Mouse (Mus musculus): ENCODE data around the gene Lrrc57.
A peak's percentile ranks its signal among the peaks of the same experiment; 100 is the strongest.
"Not testable (repeated sequence)": the region's sequence is repeated elsewhere in the genome, so short reads cannot be mapped to it uniquely, and the experiment has no call there.

The Lrrc57 gene

DNA sequence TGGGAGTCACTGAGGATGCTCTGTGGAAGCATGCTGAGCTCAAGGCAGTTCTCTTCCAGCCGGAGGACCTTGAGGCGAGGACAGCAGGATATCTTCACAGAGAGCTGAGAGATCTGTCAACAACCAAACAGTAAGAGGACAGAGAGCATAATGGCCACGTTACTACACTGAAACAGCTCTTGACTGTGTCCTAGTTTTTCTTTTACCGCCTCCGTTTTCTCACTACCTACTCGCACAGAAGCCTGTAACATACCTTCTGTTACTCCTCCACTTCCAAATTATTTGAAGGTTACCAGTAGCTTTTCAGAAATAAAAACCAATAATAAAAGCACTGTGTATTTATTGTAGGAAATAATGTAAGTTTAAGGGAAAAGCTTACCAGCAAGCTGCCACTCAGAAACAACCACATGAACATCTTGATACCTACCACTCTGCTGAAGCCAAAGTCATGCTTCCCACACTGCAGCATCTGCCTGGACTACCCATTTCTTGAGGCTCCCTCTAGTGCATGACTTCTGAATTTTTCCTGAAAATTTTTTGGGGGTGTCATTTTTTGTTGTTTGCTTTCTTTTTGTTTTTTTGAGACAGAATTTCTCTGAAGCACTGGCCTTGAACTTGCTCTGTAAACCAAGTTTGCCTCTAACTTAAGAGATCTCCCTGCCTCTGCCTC, 3.2 kb downstream of the Lrrc57 start:
- no peak for DNase-seq (ENCODE audit: extremely low spot score, low read depth, low spot score)

DNA sequence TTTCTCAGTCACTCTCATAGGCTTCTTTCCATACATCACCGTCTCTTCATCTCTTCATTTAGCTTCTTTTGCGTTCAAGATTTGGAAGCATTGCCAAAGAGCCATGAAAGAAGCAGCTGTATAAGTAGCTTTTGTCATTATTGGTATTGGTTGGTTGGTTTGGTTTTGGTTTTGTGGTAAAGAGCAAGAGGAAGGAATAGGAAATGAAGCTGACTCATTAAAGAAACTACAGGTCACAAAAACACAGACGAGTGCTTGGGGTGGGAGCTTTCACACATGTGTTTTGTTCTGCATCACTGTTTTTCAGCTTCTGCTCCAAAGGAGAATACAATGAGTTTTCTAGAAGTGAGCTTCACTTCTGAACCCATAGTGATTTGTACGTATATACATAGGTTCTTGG, 9.8 kb downstream of the Lrrc57 start:
- DNase-seq (ENCODE audit: extremely low spot score, low read depth, low spot score): no peak

DNA sequence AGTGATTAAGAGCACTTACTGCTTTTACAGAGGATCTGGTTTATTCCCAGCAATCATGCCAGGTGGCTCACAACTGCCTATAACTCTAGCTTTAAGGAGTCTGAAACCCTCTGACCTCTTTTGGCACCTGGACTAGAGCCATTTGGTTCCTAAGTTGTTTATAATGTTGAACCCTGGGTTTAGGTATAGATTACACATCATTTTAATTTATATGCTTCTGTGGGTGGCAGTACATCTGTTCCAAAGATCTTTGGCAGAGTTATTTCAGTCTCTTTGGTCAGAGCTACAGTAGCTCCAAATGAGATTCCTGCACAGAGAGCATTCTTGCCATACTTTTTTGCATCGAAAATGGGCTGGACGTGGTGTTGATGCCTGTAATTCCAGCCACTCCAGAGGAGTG, 11.6 kb downstream of the Lrrc57 start:
- DNase-seq (ENCODE audit: extremely low spot score, low read depth, low spot score): no peak

DNA sequence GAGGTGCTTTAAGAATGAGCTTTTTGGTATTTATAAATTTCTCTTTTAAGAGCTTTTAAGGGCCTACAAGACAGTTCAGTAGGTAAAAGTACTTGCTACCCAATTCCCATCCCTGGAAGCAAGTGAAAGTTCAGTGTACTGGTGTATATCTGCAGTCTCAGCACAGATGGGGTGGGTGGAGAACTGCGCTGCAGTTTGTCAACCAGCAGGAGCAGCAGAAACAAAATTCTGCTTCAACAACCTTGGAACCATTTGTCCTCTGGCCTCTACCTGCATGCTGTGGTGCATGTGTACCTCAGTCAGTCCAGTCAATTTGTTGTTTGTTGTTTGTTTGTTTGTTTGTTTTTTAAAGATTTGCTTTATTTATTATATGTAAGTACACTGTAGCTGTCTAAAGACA, 17.1 kb downstream of the Lrrc57 start:
- no peak for DNase-seq (ENCODE audit: extremely low spot score, low read depth, low spot score)

DNA sequence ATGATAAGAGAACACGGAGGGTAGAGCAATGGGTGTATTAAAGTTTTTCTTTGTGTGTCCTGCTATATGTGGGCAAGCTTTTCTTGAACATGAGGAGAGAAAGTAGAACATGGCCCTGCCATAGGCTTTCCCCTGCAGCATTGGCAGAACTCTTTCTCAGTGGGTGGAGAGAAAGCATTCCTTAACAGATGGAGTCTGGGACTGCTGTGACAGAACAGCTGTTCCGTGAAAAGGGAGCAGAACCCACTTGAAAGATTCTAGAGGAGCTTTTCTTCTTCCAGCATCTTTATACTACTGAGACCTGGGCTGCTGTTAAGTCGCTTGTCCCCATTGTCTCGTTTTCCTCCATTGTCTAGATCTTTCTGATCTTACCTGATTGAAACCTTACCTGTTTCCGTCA, 19.6 kb downstream of the Lrrc57 start:
- DNase-seq (ENCODE audit: extremely low spot score, low read depth, low spot score): no peak

DNA sequence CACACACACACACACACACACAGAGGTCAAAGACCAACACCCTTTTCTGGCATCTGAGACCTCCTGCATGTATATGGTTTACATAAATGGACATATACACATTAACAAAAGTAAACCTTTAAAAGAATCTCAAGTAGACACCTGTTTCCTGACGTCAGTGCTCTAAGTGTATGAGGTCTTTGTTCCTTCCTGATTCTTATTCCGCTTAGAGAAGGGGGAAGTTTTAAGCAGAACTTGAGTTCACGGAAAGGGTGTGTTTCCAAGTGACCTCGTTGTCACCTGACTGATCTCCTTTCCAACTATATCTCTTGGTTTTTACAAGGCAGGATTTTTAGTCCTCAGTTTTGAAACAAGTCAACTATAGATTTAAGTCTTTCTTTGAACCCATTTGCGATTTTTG, 31.0 kb downstream of the Lrrc57 start:
- DNase-seq (ENCODE audit: extremely low spot score, low read depth, low spot score): no peak

DNA sequence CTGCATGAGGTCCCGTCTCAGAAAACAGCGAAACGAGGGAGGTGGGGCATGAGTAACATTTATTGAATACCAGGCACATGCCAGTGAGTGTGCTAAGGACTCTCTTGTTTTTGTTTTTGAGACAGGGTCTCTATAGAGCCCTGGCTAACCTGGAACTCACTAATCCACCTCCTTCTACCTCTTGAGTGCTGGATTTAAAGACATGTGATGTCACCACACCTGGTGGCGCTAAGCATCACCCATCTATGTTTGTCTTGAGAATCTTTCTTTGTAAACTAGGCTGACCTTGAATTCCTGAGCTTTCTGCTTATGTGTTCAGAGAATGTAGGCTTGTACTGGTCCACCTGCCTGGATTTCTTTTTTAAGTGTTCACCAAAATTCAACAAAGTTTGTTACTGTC, 31.5 kb downstream of the Lrrc57 start:
- no peak for DNase-seq (ENCODE audit: extremely low spot score, low read depth, low spot score)

DNA sequence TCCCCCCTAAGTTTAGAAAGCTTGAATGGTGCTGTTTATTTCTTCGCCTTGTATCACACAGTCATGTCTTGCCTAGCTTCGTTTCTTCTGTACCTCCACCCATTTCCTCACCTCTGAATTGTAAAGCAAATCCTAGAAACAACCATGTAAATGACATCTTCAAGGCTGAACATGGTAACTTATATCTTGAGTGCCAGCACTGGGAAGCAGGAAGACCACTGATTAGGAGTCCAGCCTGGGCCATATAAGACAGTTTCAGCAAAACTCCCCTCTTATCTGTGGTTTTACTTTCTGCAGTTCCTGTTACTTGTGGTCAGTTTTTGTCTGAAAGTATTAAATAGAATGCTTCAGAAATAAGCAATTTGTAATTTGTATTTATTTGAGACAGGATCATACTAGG, 33.3 kb downstream of the Lrrc57 start:
- no peak for DNase-seq (ENCODE audit: extremely low spot score, low read depth, low spot score)

DNA sequence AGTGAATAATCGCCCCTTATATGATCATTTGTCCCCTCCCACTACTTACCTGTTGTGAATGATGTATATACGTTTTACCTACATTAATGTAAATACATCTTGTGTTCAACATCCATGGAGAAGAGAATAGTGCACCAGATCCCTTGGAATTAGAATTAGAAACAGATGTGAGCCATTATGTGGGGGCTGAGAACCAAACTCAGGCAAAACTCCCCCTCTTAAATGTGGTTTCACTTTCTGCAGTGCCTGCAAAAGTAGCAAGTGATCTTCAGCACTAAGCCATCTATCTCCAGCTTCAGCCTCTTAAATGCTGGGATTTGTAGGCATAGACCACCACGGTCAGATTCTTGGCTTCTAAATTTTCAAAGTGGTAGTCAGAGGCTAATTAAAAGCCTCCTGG, 34.2 kb downstream of the Lrrc57 start:
- no peak for DNase-seq (ENCODE audit: extremely low spot score, low read depth, low spot score)

DNA sequence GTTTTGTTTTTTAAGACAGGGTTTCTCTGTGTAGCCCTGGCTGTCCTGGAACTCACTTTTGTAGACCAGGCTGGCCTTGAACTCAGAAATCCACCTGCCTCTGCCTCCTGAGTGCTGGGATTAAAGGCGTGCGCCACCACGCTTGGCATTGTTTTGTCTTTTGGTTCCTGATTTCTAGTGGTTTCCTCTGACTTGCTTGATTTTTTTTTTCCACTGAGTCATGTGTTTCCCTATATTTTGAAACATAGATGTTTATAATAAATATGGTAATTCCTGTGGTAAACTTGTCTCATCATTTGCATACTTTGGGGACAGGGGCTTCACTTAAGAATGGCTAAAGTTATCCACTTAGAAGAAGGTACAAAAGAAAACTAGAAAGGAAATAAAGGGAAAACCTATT, 37.2 kb downstream of the Lrrc57 start:
- not testable (repeated sequence) for DNase-seq (ENCODE audit: extremely low spot score, low read depth, low spot score)

DNA sequence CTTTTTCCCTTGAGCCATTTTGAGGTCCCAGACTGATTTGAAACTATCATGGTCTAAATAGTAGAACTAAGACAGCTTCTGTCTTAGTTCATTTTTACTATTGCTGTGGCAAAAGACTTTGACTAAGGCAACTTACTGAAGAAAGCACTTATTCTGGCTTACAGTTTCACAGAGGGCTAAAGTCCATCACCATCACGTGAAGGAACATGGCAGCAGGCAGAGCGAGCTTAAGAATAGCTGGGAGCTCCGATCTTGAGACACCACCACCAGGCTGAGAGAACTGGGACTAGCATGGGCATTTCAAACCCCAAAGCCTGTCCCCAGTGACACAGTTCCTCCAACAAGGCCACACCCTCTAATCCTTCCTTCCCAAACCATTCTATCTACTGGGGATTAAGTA, 38.2 kb downstream of the Lrrc57 start:
- no peak for DNase-seq (ENCODE audit: extremely low spot score, low read depth, low spot score)

DNA sequence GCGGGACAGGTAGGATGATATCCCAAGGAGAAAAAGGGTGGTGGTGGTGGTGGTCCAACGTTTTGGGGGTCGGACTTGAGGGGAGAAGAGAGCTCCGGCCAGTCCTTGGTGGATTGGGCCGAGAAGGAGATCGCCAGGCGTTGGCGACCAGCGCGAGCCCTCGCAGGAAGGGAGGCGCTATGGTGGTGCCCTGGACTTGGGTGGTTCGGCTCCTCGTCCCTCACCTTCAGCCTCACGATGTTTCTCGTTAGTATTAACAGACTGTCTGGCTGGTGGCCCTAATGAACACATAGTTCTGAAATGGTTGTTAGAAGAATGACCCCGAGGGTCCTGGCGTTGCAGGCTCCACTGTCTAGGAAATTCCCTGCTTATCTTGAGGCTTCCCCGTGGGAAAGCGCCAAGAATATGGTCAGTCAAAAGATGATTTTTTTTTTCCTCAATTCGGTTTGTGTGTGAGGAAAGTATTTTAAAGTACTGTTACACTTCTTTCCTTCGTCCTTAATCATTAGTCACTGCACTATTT, 41.5 kb downstream of the Lrrc57 start:
- DNase-seq (ENCODE audit: extremely low spot score, low read depth, low spot score): no peak

DNA sequence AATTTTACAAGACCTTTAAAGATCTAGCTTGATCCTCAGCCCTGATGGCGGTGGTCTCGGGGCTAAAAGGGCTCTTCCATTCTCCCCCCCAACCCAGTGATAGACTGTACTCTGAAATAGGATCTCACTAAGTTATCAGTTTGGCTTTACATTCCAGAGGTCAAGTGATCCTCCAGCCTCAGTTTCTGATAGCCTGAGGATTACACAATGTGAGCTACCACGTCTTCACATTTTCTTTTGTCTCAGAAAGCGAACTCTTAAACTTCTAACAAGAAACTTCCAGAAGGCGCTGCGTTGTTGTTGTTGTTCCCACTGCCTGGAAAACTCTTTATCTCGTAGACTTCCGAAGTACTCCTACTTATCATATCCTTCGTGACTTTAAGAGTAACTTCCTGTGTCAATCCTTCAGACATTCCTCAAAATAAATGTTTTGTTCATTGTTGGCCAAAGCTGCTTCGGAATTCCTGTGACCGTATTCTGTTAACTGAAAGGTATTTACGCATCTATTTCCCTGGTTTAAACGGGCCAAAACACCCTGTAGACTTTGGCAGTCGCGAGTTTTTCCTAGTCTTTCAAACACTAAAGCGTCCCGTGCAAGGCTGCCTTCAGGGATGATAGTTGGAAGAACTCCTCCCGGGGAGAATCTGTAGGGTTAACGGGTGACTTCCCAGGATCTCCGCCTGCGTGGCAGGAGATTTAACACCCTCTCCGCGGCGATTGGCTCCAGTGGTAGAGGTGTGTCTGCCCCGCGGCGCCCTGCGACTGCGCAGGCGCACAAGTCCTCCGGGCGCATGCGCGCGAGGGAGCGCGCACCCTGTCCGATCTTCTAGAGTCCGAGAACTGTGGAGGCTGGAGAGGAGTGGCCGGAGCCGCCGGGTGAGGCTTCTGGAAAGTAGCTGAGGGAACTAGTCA, 42.2 kb downstream of the Lrrc57 start, which contains the start of gene Snap23:
Gene Snap23 (plus strand): TSS at position 786 of the 912 bp plus-strand sequence.
- peak; percentile 84 for DNase-seq (ENCODE audit: extremely low spot score, low read depth, low spot score)

DNA sequence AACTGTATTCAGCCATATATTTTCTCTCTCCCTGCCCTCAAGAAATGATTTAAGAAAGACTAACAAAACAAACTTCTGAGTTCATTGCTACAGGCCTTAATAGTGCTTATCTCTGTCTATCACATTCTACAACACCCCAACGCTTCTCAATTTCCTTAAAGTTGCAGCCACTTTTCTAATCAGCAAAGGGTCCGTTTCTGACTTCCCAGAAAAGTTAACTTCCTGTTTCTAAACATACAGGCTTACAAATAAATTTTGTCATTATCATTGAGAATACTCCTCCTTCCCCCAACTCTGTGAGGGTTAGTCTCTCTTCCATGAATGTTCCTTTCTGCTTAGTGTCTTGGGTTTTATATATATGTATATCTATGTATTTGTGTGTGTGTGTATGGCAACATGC, 44.0 kb downstream of the Lrrc57 start:
- DNase-seq (ENCODE audit: extremely low spot score, low read depth, low spot score): no peak

DNA sequence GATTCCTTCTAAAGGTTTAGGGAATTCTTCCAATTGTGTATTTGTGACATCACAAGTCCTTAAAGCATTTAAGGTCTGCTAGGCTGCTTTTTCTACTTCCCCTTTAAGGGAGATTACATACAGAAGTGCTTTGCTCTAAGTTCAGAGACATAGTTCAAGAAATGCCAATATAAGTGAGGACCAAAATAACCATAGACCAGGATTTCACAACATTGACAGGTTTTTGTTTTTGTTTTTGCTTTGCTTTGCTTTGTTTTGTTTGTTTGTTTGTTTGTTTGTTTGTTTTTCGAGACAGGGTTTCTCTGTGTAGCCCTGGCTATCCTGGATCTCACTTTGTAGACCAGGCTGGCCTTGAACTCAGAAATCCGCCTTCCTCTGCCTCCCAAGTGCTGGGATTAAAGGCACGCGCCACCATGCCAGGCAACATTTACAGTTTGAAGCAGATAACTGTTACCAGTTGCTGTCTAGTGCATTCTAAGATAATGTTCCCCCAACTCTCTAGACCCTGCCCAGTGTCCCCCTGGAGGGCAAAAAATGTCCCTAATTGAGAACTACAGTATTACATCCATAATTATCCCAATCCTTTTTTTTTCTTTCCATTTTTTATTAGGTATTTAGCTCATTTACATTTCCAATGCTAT, 44.7 kb downstream of the Lrrc57 start:
- DNase-seq (ENCODE audit: extremely low spot score, low read depth, low spot score): not testable (repeated sequence)

DNA sequence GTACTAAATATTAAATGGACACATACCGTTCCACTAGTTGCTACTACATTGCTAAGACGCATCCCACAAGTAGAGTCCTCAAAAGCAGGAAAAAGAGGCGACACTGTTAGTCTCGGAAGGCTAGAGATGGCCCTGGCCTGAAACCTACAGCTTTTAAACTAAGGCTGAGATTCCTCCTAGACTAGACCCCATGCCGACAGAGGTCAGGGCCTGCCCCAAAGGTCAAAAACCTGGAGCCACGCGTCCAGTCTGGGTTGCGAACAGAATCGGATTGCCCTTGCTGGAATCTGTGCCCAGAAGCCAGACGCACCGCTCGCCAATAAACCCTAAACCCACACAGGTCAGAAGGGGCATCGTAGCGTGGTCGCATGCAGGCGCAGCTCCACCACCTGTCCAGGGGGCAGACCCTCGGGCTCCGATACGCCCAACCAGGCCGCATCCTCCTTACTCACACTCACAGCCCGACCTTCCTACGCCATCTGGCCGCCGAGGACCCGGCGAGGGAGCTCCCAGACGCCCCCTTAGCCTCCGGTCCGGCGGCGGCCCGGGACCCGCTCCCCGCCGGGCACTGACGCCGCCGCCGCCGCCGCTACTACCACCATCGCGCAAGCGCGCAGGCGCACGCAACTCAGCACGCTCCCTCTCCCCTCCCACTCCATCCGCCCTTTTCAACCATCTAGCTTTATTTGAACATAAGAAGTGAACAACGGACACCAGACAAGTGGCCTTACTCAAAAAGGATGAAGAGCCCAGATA, 45.9 kb downstream of the Lrrc57 start, which contains the start of gene Zfp106:
Gene Zfp106 (minus strand): TSS at position 609 of the 756 bp plus-strand sequence.
- DNase-seq (ENCODE audit: extremely low spot score, low read depth, low spot score): no peak

DNA sequence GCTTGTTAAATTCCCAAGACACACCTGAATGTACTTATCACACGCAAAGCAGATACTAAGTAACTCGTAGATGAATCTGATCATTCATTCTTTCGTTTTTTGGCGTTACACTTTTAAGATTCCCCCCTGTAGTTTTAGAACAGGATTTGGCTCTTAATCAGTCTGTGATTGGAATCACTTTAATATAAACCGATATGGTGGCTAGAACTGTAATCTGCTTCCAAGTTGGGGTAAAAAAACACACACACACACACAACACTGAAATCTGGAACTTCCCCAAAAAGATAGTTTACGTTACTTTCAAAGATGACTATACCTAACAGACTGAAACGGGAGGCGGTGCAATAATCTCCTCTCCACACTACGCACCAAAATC, 46.5 kb downstream of the Lrrc57 start:
- no peak for DNase-seq (ENCODE audit: extremely low spot score, low read depth, low spot score)

DNA sequence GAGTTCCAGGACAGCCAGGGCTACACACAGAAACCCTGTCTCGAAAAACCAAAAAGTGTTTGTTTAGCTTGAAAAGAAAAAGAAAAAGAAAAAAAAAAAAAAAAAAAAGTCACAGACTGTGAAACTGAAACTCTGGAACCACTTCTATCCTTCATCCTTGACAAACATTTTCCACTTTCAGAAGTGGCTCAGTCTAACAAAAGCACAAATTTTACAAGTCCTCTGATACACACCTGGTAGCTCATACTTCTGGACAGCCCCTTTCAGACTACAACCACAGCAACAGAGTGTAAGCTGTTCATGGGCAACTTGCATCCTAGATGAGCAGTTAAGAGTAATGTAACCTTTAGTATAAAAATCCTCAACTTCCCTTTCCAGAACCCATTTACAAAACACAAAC, 47.8 kb downstream of the Lrrc57 start:
- no peak for DNase-seq (ENCODE audit: extremely low spot score, low read depth, low spot score)

DNA sequence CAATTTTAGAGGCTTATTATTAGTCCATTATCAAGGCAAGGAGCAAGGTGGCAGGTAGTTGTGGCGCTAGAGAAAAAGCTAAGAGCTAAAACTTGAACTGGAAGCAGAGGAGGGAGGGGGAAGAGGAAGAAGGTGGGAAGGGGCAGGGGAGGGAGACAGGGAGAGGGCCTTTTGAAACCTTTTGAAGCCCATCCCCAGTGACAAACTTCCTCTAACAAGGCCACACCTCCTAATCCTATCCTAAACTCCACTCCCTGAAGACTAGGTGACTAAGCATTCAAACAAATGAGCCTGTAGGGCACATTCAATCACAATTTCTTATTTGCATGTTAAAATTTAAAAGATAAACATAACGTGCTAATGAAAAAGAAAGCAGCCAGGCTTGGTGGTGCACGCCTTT, 50.5 kb downstream of the Lrrc57 start:
- no peak for DNase-seq (ENCODE audit: extremely low spot score, low read depth, low spot score)

DNA sequence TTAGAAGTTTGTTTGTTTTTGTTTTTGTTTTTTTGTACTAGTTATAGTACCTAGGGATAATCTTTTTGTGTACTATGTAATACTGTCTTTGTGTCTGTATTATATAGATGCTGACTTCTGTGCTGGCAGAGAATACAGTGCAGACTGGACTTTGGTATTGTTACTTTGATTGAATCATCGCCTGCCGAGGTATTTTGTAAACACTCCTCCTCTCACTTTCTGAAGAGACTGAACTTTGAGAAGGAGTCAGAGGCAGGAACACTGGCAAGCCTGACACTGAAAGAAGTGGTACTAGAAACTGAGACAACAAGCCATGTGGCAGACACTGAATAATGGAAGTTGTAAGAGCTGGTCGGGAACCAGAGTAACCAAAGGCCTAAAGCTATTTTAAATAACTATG, 52.5 kb downstream of the Lrrc57 start:
- no peak for DNase-seq (ENCODE audit: extremely low spot score, low read depth, low spot score)
